Mouse (Mus musculus) adrenal gland, postnatal 25 days (tissue): ENCODE data around the gene Tepsin. TPM values are rescaled to one million over a fixed set of nuclear protein-coding genes. Genes with fewer than 3 reads are reported as not detected.

Experiments used
- DNase-seq: peaks from one replicate; pipeline ENCODE4 v3.0.0; 2021; ENCODE audit warnings: mixed read lengths
- microRNA-seq, 2 experiments: library from miRNA; unstranded; fragments of <30 nt; microRNA quantifications; one replicate each; pipeline ENCODE4 v1.2.0; 2021
- total RNA-seq: library from RNA; stranded (reverse); gene quantifications from 2 replicates; pipeline ENCODE4 v1.2.3, GENCODE M21; 2021

Tepsin gene
- total RNA-seq, 1 experiment from 2014 or later: 18.1 TPM

DNA sequence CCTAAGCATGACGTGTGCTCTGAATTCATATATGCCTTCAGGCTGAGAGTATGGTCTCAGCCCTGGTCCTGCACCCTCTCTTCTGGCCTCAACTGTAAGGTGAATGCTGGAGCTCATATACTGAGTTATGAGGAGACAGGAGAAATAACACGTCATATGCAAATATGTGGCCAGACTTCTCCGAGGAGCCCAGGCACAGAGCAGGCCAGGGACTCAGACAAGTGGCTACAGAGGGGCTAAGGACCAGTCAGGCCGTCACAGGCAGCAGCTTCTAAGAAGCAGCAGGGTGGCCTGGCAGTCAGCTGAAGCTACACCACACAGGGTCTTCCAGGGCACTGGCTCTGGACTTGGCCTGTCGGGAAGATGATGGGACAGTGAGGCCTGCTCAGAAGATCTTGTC lies 35.2 kb downstream of the Tepsin start:
- no peak for DNase-seq

DNA sequence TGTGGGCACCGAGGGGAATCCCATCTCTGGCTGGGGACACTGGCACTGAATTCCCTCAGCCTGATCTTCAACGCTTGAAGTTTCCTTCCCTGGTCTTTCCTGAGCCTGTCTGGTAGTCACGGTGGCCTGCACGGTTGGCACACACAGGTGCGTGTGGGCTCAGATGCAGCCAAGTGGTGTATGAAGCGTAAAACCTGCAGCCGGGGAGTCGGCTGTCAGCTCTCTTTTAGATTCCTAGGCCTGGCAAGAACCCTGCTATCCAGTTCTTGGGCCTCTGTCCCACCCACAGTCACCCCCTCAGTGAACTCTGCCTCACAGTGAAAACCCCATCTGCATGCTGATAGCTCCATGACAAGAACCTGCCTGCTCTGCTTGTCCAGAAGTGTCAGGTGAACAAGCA lies 37.9 kb downstream of the Tepsin start:
- no peak for DNase-seq

DNA sequence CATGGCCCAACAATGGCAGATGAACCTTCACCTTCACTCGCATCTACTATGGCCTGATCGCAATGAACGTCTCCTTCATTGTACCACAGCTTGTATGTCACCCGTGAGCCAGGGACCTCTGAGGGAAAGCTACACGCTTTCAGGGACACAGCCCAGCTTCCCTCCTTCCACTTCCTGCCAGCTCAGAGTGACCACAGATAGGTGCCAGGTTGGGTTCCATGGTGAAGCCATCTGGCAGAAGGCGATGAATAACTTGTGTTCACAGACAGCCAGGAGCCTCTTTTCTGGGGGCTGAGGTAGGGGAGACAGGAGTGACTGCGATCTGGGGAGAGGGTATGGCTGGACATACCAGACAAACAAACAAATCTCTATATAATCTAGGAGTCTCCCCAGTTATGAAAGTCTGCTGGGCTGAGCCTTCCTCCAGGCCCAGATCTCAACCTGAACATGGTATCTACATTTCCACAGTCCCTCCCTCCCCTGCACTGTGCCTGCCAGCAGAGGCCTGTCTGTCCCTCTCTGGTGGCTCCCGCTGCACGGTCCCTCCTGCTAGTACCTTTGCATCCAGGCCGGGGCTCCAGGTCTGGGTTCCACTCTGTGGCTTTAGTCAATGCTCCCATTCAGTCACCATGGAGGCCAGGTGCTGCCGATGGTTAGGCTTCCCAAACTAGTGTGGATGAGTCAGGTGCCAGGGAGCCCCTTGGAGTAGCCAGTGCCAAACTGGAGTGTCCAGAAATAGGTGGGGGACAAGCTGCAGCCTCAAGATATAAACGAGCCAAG lies 42.4 kb downstream of the Tepsin start:
- no peak for DNase-seq

DNA sequence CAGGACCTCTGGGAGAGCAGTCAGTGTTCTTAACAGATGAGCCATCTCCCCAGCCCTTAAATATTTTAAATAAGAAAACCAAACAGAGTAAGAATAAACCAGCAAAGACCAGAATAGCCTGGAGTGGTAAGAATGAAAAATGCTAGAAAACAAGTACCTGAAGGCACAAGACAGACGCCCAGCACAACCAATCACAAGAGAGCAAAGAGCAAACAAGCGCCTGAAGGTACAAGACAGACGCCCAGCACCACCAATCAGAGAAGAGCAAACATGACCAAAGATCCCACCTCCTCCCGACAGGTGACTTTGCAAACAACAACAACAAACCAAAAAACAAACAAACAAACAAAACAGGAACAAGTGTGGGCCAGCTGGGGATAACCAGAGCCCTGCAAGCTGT lies 44.7 kb downstream of the Tepsin start:
- DNase-seq: no peak

DNA sequence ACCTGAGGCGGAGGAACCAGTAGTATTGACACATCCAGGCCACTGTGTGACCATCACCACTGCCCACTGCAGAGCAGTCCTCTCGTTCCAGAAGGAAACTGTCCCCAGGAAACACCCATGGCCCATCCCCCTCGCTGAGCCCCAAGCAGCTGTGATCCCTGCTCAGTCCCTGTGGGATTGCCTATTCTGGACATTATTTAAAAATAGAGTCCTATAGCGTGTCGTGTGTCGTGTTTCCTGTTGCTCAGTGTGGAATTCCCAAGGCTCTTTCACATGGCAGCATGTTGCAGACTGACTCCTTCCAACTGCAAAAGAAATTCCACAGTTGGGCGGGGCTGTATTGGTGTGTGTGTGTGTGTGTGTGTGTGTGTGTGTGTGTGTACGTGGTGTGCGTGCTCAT lies 46.3 kb downstream of the Tepsin start:
- DNase-seq: no peak

DNA sequence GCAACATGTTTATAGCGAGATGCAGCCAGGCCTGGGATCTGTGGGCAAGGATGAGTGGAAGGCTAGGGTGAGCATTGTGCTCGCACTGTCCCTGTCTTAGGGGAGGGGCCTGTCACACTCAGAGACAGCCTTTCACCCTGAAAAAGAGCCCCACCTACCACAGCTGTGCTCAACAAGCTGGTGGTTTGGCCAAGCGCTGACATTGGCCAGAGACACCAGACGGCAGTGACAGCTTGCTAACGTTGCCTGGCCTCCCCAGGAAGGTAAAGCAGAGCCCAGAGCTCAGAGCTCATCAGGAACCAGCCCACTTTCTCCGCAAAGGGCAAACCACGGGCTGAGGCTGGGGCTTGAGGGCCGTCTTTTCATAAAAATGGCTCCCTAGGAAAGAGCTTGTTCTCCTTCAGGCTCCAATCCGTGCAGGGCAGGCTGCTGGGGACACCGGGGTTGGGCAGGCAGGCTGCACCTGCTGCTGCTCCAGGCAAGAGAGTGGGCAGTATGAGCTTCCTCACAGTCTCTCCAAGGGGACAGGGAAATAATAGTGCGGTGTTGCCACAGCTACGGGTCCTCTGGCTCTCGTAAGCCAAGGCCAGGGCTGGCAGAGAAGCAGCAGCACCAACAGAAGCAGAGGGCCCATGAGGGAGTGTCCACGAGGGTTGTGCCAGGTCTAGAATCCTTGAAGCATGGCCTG lies 47.3 kb downstream of the Tepsin start:
- DNase-seq: peak; percentile 53

DNA sequence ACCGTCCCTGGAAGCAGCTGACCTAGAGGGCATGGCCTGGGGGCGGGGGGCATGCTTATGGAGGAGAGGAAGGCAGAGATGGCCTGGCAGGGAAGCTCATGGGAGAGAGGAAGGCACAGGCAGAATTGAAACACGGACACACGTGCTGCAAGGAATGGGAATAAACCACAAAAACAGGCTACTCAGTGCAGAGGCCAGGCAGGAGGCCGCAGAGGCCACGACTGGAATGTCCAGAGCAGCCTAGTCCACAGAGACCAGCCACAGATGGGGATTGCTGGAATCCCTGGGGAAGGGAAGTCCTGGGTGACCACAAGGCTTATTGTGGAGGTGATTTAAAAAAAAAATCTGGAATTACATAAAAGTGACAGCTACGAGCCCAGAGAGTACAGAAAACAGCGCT lies 49.5 kb downstream of the Tepsin start:
- no peak for DNase-seq

DNA sequence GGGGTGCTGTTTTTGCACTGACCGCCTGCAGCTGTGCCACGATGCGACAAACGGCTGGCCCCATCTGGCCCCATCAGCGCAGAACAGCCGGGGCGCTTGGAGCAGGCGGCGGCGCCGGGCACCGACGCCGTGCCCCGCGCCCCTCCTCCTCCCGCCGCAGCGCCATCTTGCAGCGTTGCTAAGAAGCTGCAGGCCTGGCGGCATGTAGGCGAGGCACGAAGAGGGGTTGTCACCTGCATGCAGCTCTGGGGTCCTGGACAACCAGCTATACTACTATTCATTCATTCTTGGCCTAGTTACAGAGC lies 50.3 kb downstream of the Tepsin start:
- no peak for DNase-seq

DNA sequence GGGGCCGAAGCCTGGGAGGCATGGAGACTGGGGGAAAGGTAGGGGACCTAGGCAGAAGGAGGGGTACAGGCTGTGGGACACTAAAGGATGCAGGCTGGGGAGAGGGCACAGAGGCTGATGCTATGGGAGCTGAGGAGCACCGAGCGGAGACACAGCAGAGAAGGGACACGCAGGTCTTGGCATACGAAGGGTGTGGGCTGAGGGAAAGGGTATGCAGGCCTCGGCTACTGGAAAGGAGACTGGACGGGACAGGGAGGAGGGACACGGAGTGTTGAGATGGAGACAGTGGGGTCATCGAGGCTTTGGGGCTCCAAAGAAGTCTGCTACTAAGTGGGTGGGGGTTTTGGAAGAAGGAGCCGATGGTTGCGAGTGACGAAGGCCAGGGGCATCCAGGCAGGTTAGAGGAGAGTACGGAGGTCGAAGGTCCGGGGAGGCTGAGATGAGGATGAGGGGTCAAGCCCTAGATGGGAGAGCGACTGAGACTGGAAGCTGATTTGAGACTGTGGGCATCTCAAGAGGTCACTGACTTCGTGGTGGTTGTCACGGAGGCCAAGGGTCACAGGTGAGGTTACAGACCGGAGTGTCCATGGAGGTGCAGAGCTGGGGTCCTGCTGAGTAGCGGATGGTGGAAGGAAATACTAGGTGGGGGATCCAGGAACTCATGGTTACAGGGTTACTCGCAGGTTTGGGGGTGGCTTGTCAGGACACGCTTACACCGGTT lies 50.8 kb downstream of the Tepsin start:
- no peak for DNase-seq

DNA sequence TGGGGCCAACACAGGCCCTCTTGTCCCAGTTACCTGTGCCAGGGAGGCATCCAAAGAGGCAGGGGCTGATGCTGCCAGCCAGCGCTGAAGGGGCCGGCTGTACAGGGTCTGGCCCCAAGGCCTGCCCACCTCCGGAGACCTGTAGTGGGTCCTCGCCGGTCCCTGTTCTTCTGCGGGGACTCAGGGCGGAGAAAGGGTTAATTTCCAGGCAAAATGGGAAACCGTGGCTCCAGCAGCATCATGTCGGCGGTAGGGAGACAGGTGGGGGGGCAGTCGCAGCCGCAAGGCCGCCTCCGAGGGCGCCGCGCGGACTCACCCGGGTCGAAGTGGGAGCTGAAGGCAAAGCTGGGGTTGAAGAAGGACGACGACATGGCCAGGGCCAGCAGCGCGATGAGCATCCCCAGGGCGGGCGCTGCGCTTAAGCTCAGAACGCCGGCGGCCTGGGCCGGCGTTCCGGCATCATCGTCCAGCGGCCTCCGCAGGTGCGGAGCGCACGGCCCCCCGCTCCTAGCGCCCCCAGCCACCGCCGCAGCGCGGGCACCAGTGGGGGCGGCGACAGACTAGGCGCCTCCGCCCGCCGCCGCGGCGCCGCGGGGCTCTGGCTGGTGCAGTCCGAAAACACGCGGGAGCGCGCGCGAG lies 51.9 kb downstream of the Tepsin start, which contains the start of gene Aatk:
Gene Aatk, minus strand, starts transcription at position 615 of the 639 bp plus-strand sequence.
- peak; percentile 41 for DNase-seq

DNA sequence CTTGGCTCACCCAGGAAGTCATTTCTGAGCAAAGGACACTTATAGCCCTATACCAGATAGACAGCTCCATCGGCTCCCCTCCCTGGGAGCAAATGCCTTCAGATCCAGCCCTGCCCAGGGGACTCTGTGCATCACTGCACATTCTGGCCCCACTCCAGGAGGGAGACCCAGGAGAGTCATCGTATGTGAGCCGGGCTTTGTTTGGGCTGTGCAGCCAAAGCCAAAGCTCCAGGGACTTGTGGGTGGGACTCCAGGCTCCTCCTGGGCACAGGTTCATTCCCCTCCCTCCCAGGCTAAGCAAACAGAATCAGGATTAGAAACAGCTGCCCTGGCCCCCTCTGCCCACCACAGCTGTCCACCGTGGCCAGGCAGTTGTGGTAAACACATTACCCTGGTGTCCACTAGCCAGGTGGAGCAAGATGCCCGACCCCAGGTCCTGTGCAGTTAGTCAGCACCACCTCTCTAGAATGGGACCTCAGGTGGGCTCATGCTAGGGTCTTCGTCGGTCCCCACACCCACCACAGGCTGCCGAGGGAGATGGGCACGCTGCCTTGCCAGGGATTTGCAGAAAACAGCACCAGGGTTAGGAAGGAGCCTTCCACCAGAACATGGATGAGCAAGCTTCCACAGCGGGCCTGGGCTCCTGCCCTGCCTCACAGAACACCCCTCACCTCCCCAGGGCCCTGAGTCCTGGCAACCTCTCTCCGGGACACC lies 52.5 kb downstream of the Tepsin start:
- no peak for DNase-seq

DNA sequence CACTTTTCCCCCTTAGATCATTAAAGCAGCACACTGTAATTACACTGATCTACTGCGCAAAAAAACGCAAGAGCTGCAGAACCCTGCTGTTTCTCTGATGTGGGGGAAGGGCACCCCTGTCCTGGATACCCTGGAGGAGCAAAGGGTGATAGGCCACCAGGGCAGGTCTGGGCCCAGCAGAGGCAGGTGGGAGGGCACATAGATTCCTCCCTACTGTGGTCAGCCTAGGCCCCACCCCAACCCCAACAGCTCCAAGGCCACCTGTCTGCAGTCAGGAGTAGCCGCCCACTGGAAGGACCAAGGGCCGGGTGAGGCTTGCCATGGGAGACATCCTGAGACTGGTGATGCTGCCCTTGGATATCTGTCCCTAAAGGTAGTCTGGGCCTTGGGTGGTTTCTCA lies 53.2 kb downstream of the Tepsin start:
- DNase-seq: no peak

DNA sequence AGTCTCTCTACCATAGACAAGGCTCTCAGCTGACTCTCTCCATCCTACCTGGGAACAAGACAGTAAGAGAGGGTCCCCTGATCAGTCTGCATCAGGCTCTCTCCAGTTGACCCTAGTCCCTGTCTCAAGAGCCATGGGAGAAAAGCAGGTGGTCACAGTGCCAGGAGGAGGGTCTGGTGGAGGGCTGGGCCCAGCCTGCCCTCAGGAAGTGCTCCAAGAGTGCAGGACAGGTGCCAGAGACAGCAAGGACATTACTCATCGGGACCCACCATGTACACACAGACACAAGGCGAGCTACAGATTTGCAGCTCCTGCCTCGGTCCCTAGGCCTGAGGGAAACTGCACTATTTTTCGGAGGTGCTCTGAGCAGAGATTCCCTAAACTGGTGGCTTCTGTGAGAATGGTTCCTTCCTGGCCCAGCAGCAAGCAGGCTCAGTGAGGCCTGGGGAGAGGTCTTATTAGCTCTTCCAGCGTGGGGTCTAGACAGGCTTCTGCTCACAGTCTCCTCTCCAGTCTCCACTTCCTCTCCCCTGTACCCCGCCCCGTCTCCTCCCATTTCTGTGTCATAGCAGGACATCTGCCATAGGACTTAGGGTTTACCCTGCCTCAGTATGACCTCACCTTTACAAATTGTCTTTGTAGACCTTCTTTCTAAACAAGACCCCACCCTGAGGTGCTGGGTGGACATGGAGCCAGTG lies 56.2 kb downstream of the Tepsin start:
- no peak for DNase-seq

DNA sequence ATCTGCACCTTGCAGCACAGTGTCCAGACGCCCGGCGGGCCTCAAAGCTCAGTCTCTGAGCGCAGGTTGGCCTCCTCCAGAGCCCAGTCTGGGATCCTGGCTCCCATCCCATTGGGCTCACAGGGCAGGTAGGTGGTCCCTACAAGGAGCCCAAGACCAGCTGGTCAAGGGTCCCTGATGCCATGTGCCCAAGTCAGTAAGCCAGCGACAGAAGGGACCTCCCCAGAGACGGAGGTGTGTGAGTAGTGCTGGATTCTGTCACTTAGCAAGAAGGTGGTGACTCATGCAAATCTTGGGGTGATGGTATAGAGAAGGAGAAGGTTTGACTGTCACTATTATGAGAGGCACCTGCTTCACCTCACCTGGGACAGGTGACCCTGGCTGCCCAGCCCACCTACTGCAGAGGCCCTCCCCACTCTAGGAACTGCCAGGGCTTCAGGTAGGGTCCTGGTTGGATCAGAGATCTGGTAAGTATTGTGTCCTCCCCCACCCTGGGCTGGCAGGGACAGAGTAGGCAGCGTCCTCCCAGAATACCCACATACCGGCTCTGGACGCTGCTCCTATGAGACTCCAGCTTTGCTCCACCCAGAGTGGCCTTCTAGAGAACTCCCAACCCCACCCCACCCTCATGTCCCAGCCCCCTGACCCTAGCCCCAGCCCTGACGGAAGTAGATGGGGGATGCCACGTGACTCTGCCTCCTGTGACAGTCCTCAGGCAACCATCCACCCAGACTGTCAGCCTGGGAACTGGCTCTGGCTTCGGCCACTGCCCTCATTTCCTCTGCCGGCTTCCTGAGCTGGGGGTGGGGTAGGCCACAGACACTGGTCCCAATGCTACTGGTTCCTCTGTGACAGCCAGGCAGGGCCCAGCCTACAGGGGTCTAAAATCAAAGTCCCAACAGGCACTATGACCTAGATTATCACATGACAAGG lies 57.1 kb downstream of the Tepsin start:
- DNase-seq: peak; percentile 55

Small RNA genes lying within 50 kb of the gene (microRNA-seq; reads per million reads assigned to microRNA genes)
- gene Gm25948: 0 to 0.34 reads per million in 2 experiments

Other genes with a start within 250 kb of the Tepsin start
- gene Chmp6, start 185.3 kb downstream of the Tepsin start, total RNA-seq: 33.9 and 43.4 TPM in 2 replicates
- gene Baiap2, start 156.0 kb downstream of the Tepsin start, total RNA-seq: 12.0 and 17.0 TPM in 2 replicates
- 11.8 and 15.5 TPM in 2 replicates for gene Aatk, start 51.6 kb downstream of the Tepsin start, total RNA-seq
- 194 and 411 TPM in 2 replicates for gene Cep131, start 11.9 kb downstream of the Tepsin start, total RNA-seq
- gene Ndufaf8, start 197 bp upstream of the Tepsin start, total RNA-seq: 57.7 and 60.1 TPM in 2 replicates
- gene Slc38a10, start 52.6 kb upstream of the Tepsin start, total RNA-seq: 122 and 163 TPM in 2 replicates
- 23.8 and 25.8 TPM in 2 replicates for gene Bahcc1, start 134.2 kb upstream of the Tepsin start, total RNA-seq
- gene Actg1, start 249.8 kb upstream of the Tepsin start, total RNA-seq: 1,036 and 1,352 TPM in 2 replicates